Mouse (Mus musculus): ENCODE data around the gene Gal3st1. TPM values are rescaled to one million over a fixed set of nuclear protein-coding genes. Genes with fewer than 3 reads are reported as not detected.

The Gal3st1 gene
- polyA plus RNA-seq, 1 experiment: 0.34 TPM

GRCm38 (mm10) chr11:4023321-4023720 lies 39.9 kb downstream of the Gal3st1 start:
- Histone ChIP-seq H3K4me1 (ENCODE audit: control insufficient read depth, insufficient read depth, insufficient read length) (no peaks in the 10 kb centered on the region), H3K27ac (ENCODE audit: insufficient read depth, low read length) (no peak overlapping the region), H3K4me3 (ENCODE audit: extremely low read depth, insufficient read depth, insufficient read length) (no peak overlapping the region), H3K27me3 (ENCODE audit: control insufficient read depth, insufficient read depth, low read length) (no peaks in the 10 kb centered on the region), H3K36me3 (ENCODE audit: control insufficient read depth, insufficient read depth, low read length) (no peaks in the 10 kb centered on the region)
- WGBS: 65% methylated on average over 2 of the region's 2 CpGs
- no peak for DNase-seq (ENCODE audit: low read depth in 1 of 2, low spot score in 2 of 2)
- no peak for TF ChIP-seq CTCF (IDR thresholded peaks at IDR 0.05; ENCODE audit: extremely low read depth, insufficient read depth, insufficient read length, insufficient replicate concordance)
- no peak for TF ChIP-seq POLR2A (IDR thresholded peaks at IDR 0.05; ENCODE audit: low read depth, low read length)

- DNase-seq (ENCODE audit: low read depth in 1 of 2, low spot score in 2 of 2): no peak
- Histone ChIP-seq H3K27me3 (ENCODE audit: control insufficient read depth, insufficient read depth, low read length) (no peaks in the 10 kb centered on the region), H3K4me3 (ENCODE audit: extremely low read depth, insufficient read depth, insufficient read length) (no peak overlapping the region), H3K36me3 (ENCODE audit: control insufficient read depth, insufficient read depth, low read length) (no peaks in the 10 kb centered on the region), H3K4me1 (ENCODE audit: control insufficient read depth, insufficient read depth, insufficient read length) (no peaks in the 10 kb centered on the region), H3K27ac (ENCODE audit: insufficient read depth, low read length) (no peak overlapping the region)
- WGBS: 81% methylated on average over 8 of the region's 8 CpGs
- TF ChIP-seq CTCF (IDR thresholded peaks at IDR 0.05; ENCODE audit: extremely low read depth, insufficient read depth, insufficient read length, insufficient replicate concordance) (no peak), POLR2A (IDR thresholded peaks at IDR 0.05; ENCODE audit: low read depth, low read length) (no peak)
Observed at GRCm38 (mm10) chr11:4027066-4027465, 43.6 kb downstream of the Gal3st1 start.

GRCm38 (mm10) chr11:4027561-4028334 lies 44.3 kb downstream of the Gal3st1 start:
- Histone ChIP-seq H3K27me3 (ENCODE audit: control insufficient read depth, insufficient read depth, low read length) (no peaks in the 10 kb centered on the region), H3K4me3 (ENCODE audit: extremely low read depth, insufficient read depth, insufficient read length) (no peak overlapping the region), H3K27ac (ENCODE audit: insufficient read depth, low read length) (no peak overlapping the region), H3K36me3 (ENCODE audit: control insufficient read depth, insufficient read depth, low read length) (no peaks in the 10 kb centered on the region), H3K4me1 (ENCODE audit: control insufficient read depth, insufficient read depth, insufficient read length) (no peaks in the 10 kb centered on the region)
- WGBS: 81% methylated on average over 9 of the region's 9 CpGs
- TF ChIP-seq CTCF (IDR thresholded peaks at IDR 0.05; ENCODE audit: extremely low read depth, insufficient read depth, insufficient read length, insufficient replicate concordance): no peak
- no peak for TF ChIP-seq POLR2A (IDR thresholded peaks at IDR 0.05; ENCODE audit: low read depth, low read length)
- DNase-seq (ENCODE audit: low read depth in 1 of 2, low spot score in 2 of 2): no peak

- no peak overlapping the region for H3K27ac ChIP-seq (ENCODE audit: insufficient read depth, low read length)
- no peaks in the 10 kb centered on the region for H3K36me3 ChIP-seq (ENCODE audit: control insufficient read depth, insufficient read depth, low read length)
- no peak for TF ChIP-seq CTCF (IDR thresholded peaks at IDR 0.05; ENCODE audit: extremely low read depth, insufficient read depth, insufficient read length, insufficient replicate concordance)
- no peak for TF ChIP-seq POLR2A (IDR thresholded peaks at IDR 0.05; ENCODE audit: low read depth, low read length)
- no peak for DNase-seq (ENCODE audit: low read depth in 1 of 2, low spot score in 2 of 2)
- H3K4me1 ChIP-seq (ENCODE audit: control insufficient read depth, insufficient read depth, insufficient read length): no peaks in the 10 kb centered on the region
- no peak overlapping the region for H3K4me3 ChIP-seq (ENCODE audit: extremely low read depth, insufficient read depth, insufficient read length)
- H3K27me3 ChIP-seq (ENCODE audit: control insufficient read depth, insufficient read depth, low read length): no peaks in the 10 kb centered on the region
- WGBS: 61% methylated on average over 4 of the region's 4 CpGs
Observed at GRCm38 (mm10) chr11:4029343-4029742, 45.9 kb downstream of the Gal3st1 start.

GRCm38 (mm10) chr11:4031126-4031941 lies 47.9 kb downstream of the Gal3st1 start, which contains the start of gene Sec14l4:
Sec14l4 (plus strand) TSS chr11:4031462.
- no peaks in the 10 kb centered on the region for H3K36me3 ChIP-seq (ENCODE audit: control insufficient read depth, insufficient read depth, low read length)
- WGBS: 86% methylated on average over 16 of the region's 16 CpGs
- H3K27ac ChIP-seq (ENCODE audit: insufficient read depth, low read length): no peak within 1 kb of the TSS
- H3K27me3 ChIP-seq (ENCODE audit: control insufficient read depth, insufficient read depth, low read length): no peaks in the 10 kb centered on the region
- no peaks in the 10 kb centered on the region for H3K4me1 ChIP-seq (ENCODE audit: control insufficient read depth, insufficient read depth, insufficient read length)
- DNase-seq (ENCODE audit: low read depth in 1 of 2, low spot score in 2 of 2): no peak
- H3K4me3 ChIP-seq (ENCODE audit: extremely low read depth, insufficient read depth, insufficient read length): no peak within 1 kb of the TSS
- TF ChIP-seq CTCF (IDR thresholded peaks at IDR 0.05; ENCODE audit: extremely low read depth, insufficient read depth, insufficient read length, insufficient replicate concordance) (no peak), POLR2A (IDR thresholded peaks at IDR 0.05; ENCODE audit: low read depth, low read length) (no peak)

GRCm38 (mm10) chr11:4031961-4032360 lies 48.5 kb downstream of the Gal3st1 start:
- Histone ChIP-seq H3K27ac (ENCODE audit: insufficient read depth, low read length) (no peak overlapping the region), H3K27me3 (ENCODE audit: control insufficient read depth, insufficient read depth, low read length) (no peaks in the 10 kb centered on the region), H3K4me1 (ENCODE audit: control insufficient read depth, insufficient read depth, insufficient read length) (no peaks in the 10 kb centered on the region), H3K36me3 (ENCODE audit: control insufficient read depth, insufficient read depth, low read length) (no peaks in the 10 kb centered on the region), H3K4me3 (ENCODE audit: extremely low read depth, insufficient read depth, insufficient read length) (no peak overlapping the region)
- DNase-seq (ENCODE audit: low read depth in 1 of 2, low spot score in 2 of 2): no peak
- WGBS: 85% methylated on average over 12 of the region's 12 CpGs
- no peak for TF ChIP-seq POLR2A (IDR thresholded peaks at IDR 0.05; ENCODE audit: low read depth, low read length)
- TF ChIP-seq CTCF (IDR thresholded peaks at IDR 0.05; ENCODE audit: extremely low read depth, insufficient read depth, insufficient read length, insufficient replicate concordance): no peak
